ENCODE assay signal across 8 mouse cellular contexts in the genomic region with DNA sequence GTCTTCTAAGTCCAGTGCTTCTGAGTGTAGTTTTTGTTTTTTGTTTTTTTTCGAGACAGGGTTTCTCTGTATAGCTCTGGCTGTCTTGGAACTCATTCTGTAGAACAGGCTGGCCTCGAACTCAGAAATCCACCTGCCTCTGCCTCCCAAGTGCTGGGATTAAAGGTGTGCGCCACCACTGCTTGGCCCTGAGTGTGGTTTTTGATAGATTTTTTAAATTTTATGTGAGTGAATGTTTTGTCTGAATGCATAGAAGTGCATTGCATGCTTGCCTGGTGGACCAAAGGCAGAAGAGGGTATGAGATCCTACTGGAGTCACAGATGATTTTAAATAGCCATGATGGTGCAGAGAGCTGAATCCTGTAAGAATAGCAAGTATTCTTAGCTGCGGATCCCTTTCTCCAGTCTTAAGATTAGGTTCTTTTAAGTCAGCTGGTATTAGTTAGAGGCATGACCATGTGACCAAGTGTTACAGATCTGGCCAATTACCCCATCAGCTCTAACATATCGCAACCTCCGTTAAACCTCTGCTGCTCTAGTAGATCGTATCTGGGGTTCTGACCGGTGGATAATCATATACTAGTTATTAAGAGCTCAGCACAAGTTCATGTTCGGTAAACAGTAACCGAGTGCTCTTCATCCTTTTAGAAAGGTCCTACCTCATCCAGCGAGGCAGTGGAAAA. TPM values are rescaled to one million over a fixed set of nuclear protein-coding genes. Genes with fewer than 3 reads are reported as not detected.
DNase-seq lines count a peak whose midpoint lies in the region; ATAC-seq and TF ChIP-seq lines count a peak whose summit lies in the region.

No protein-coding gene starts in this region.

- peak; percentile 2; the same call in 1 of the 2 replicates for ATAC-seq in neural tube, embryonic 11.5 days (ENCODE audit: insufficient read depth, low FRiP score, low TSS enrichment)
- no peak for ATAC-seq in embryonic facial prominence, embryonic 14.5 days (ENCODE audit: low read depth)

- peak overlapping the region; percentile 61 for H3K9ac ChIP-seq in neural tube, embryonic 11.5 days (ENCODE audit: low read length)
- H3K9ac ChIP-seq in embryonic facial prominence, embryonic 14.5 days (ENCODE audit: low read depth, low read length), result peak overlapping the region; percentile 69

- H3K27me3 ChIP-seq in neural tube, embryonic 11.5 days (ENCODE audit: control insufficient read depth, insufficient read depth, low read length), result no peaks in the 10 kb centered on the region
- H3K27me3 ChIP-seq in embryonic facial prominence, embryonic 14.5 days (replicated peaks; ENCODE audit: control insufficient read depth, insufficient read depth, low read length), result no peaks in the 10 kb centered on the region
- H3K27me3 ChIP-seq in limb, embryonic 10.5 days (ENCODE audit: low read depth, poor library complexity, severe bottlenecking), result no peaks in the 10 kb centered on the region

- no peaks in the 10 kb centered on the region for H3K36me3 ChIP-seq in neural tube, embryonic 11.5 days (ENCODE audit: control insufficient read depth, insufficient read depth, low read length)
- H3K36me3 ChIP-seq in embryonic facial prominence, embryonic 14.5 days (ENCODE audit: control insufficient read depth, insufficient read depth, low read length), result no peaks in the 10 kb centered on the region
- no peaks in the 10 kb centered on the region for H3K36me3 ChIP-seq in limb, embryonic 10.5 days

- TF ChIP-seq POLR2A in olfactory bulb, adult 2 months (IDR thresholded peaks at IDR 0.05; ENCODE audit: insufficient read depth, low read depth, low read length), result no peak

- peak overlapping the region; percentile 54 for H3K4me3 ChIP-seq in neural tube, embryonic 11.5 days (ENCODE audit: low read depth, low read length)
- H3K4me3 ChIP-seq in embryonic facial prominence, embryonic 14.5 days (ENCODE audit: low read depth, low read length), result peak overlapping the region; percentile 47
- H3K4me3 ChIP-seq in limb, embryonic 10.5 days, result peak overlapping the region; percentile 61
- peak overlapping the region; percentile 86 for H3K4me3 ChIP-seq in olfactory bulb, adult 2 months (ENCODE audit: insufficient read depth, low read depth, low read length)

- H3K9me3 ChIP-seq in neural tube, embryonic 11.5 days (ENCODE audit: control insufficient read depth, low read length), result no peaks in the 10 kb centered on the region
- no peaks in the 10 kb centered on the region for H3K9me3 ChIP-seq in embryonic facial prominence, embryonic 14.5 days (ENCODE audit: control insufficient read depth, low read length)
- no peaks in the 10 kb centered on the region for H3K9me3 ChIP-seq in limb, embryonic 10.5 days (replicated peaks)

- TF ChIP-seq CTCF in olfactory bulb, adult 2 months (IDR thresholded peaks at IDR 0.05; ENCODE audit: insufficient read depth, low read depth, low read length), result no peak

- peaks cover 4% of the 10 kb centered on the region; the same call in 1 of the 2 replicates for H3K4me1 ChIP-seq in neural tube, embryonic 11.5 days (ENCODE audit: control insufficient read depth, insufficient read depth, low read length)
- H3K4me1 ChIP-seq in embryonic facial prominence, embryonic 14.5 days (ENCODE audit: control insufficient read depth, insufficient read depth, low read length), result peaks cover 20% of the 10 kb centered on the region
- peaks cover 39% of the 10 kb centered on the region for H3K4me1 ChIP-seq in limb, embryonic 10.5 days
- peaks cover 6% of the 10 kb centered on the region for H3K4me1 ChIP-seq in olfactory bulb, adult 2 months (ENCODE audit: control insufficient read depth, insufficient read depth, low read length)

- peak overlapping the region; percentile 71 for H3K4me2 ChIP-seq in neural tube, embryonic 11.5 days (ENCODE audit: low read depth)
- peak overlapping the region; percentile 58 for H3K4me2 ChIP-seq in embryonic facial prominence, embryonic 14.5 days (ENCODE audit: low read depth, low read length)

- no peak for DNase-seq in neural tube, embryonic 11.5 days (ENCODE audit: low spot score)
- DNase-seq in neural tube, embryonic 10.5 days (ENCODE audit: extremely low spot score, low spot score), result no peak
- peak; percentile 69 for DNase-seq in embryonic facial prominence, embryonic 14.5 days (ENCODE audit: low spot score)
- no peak for DNase-seq in limb, embryonic 10.5 days (ENCODE audit: low spot score)
- no peak for DNase-seq in spleen, adult 12 weeks (ENCODE audit: low spot score)
- DNase-seq in thymus, postnatal 14 days, result no peak
- DNase-seq in ovary, postnatal 10 days (ENCODE audit: low spot score), result no peak

- WGBS in neural tube, embryonic 11.5 days, result 24% methylated on average over 11 of the region's 11 CpGs
- WGBS in embryonic facial prominence, embryonic 14.5 days, result 19% methylated on average over 11 of the region's 11 CpGs
- WGBS in limb, embryonic 10.5 days, result 22% methylated on average over 11 of the region's 11 CpGs
- WGBS in olfactory bulb, adult 2 months, result 17% methylated on average over 11 of the region's 11 CpGs

- peak overlapping the region; percentile 87 for H3K27ac ChIP-seq in neural tube, embryonic 11.5 days (ENCODE audit: low read depth, low read length)
- peak overlapping the region; percentile 94 for H3K27ac ChIP-seq in embryonic facial prominence, embryonic 14.5 days (replicated peaks; ENCODE audit: low read depth, low read length)
- peak overlapping the region; percentile 90 for H3K27ac ChIP-seq in limb, embryonic 10.5 days
- peak overlapping the region; percentile 54 for H3K27ac ChIP-seq in olfactory bulb, adult 2 months (ENCODE audit: insufficient read depth, low read depth, low read length)

RNA-seq across cellular contexts. Expression of gene Mgat1, which starts 0.9 kb away (rescaled TPM):
- 28.6 and 33.2 TPM in 2 replicates for polyA plus RNA-seq in neural tube, embryonic 11.5 days (2014; fragmentation: Nextera tagmentation; extraction: Ambion mirVana)
- 66.0 and 67.3 TPM in 2 replicates for polyA plus RNA-seq in embryonic facial prominence, embryonic 14.5 days (2014; fragmentation: Nextera tagmentation; extraction: Ambion mirVana)
- 40.0 and 46.0 TPM in 2 replicates for polyA plus RNA-seq in limb, embryonic 10.5 days (2016; fragmentation: Nextera tagmentation; extraction: Ambion mirVana)
- 578 TPM in 1 of 2 replicates, not detected in the other for polyA plus RNA-seq in olfactory bulb, adult 2 months (2012; ENCODE audit: insufficient read depth, insufficient read length, low replicate concordance, missing spikeins)

RNA-seq across cellular contexts. Expression of gene Olfr1393, which starts 35.0 kb away (rescaled TPM):
- 0.08 and 0.12 TPM in 2 replicates for polyA plus RNA-seq in neural tube, embryonic 11.5 days (2014; fragmentation: Nextera tagmentation; extraction: Ambion mirVana)
- 0.10 TPM in 1 of 2 replicates, not detected in the other for polyA plus RNA-seq in embryonic facial prominence, embryonic 14.5 days (2014; fragmentation: Nextera tagmentation; extraction: Ambion mirVana)
- polyA plus RNA-seq in limb, embryonic 10.5 days (2016; fragmentation: Nextera tagmentation; extraction: Ambion mirVana), result not detected in 2 replicates
- not detected in 2 replicates for polyA plus RNA-seq in olfactory bulb, adult 2 months (2012; ENCODE audit: insufficient read depth, insufficient read length, low replicate concordance, missing spikeins)

RNA-seq across cellular contexts. Expression of gene Zfp62, which starts 40.0 kb away (rescaled TPM):
- polyA plus RNA-seq in neural tube, embryonic 11.5 days (2014; fragmentation: Nextera tagmentation; extraction: Ambion mirVana), result 57.2 and 62.5 TPM in 2 replicates
- polyA plus RNA-seq in embryonic facial prominence, embryonic 14.5 days (2014; fragmentation: Nextera tagmentation; extraction: Ambion mirVana), result 40.4 and 42.0 TPM in 2 replicates
- polyA plus RNA-seq in limb, embryonic 10.5 days (2016; fragmentation: Nextera tagmentation; extraction: Ambion mirVana), result 34.6 and 48.3 TPM in 2 replicates
- not detected in 2 replicates for polyA plus RNA-seq in olfactory bulb, adult 2 months (2012; ENCODE audit: insufficient read depth, insufficient read length, low replicate concordance, missing spikeins)

RNA-seq across cellular contexts. Expression of gene Olfr1392, which starts 42.0 kb away (rescaled TPM):
- polyA plus RNA-seq in neural tube, embryonic 11.5 days (2014; fragmentation: Nextera tagmentation; extraction: Ambion mirVana), result not detected in 2 replicates
- polyA plus RNA-seq in embryonic facial prominence, embryonic 14.5 days (2014; fragmentation: Nextera tagmentation; extraction: Ambion mirVana), result 0.07 TPM in 1 of 2 replicates, not detected in the other
- polyA plus RNA-seq in limb, embryonic 10.5 days (2016; fragmentation: Nextera tagmentation; extraction: Ambion mirVana), result not detected in 2 replicates
- not detected in 2 replicates for polyA plus RNA-seq in olfactory bulb, adult 2 months (2012; ENCODE audit: insufficient read depth, insufficient read length, low replicate concordance, missing spikeins)

RNA-seq across cellular contexts. Expression of gene Btnl9, which starts 56.1 kb away (rescaled TPM):
- polyA plus RNA-seq in neural tube, embryonic 11.5 days (2014; fragmentation: Nextera tagmentation; extraction: Ambion mirVana), result 0.20 and 0.21 TPM in 2 replicates
- 1.5 and 2.3 TPM in 2 replicates for polyA plus RNA-seq in embryonic facial prominence, embryonic 14.5 days (2014; fragmentation: Nextera tagmentation; extraction: Ambion mirVana)
- 0.34 TPM in 1 of 2 replicates, not detected in the other for polyA plus RNA-seq in limb, embryonic 10.5 days (2016; fragmentation: Nextera tagmentation; extraction: Ambion mirVana)
- not detected in 2 replicates for polyA plus RNA-seq in olfactory bulb, adult 2 months (2012; ENCODE audit: insufficient read depth, insufficient read length, low replicate concordance, missing spikeins)
